Mouse (Mus musculus) myocyte (in vitro differentiated cells): Measurements from ENCODE around the gene Iars. TPM values are rescaled to one million over a fixed set of nuclear protein-coding genes. Genes with fewer than 3 reads are reported as not detected.
A peak's percentile ranks its signal among the peaks of the same experiment; 100 is the strongest.

Experiments used
- H3K27me3 ChIP-seq: one replicate; pipeline ENCODE4 v1.6.1; 2011; ENCODE audit not compliant: control insufficient read depth, insufficient read depth, insufficient read length
- H3K36me3 ChIP-seq: one replicate; pipeline ENCODE4 v1.6.1; 2011; ENCODE audit not compliant: control insufficient read depth, insufficient read depth
- H3K4me2 ChIP-seq: one replicate; pipeline ENCODE4 v1.6.1; 2011; ENCODE audit warnings: low read depth, control low read depth
- H3K4me3 ChIP-seq: one replicate; pipeline ENCODE4 v1.5.1; 2011; ENCODE audit warnings: mild to moderate bottlenecking, control low read depth, moderate library complexity
- H3K79me2 ChIP-seq: one replicate; pipeline ENCODE4 v1.6.1; 2011; ENCODE audit not compliant: control insufficient read depth, insufficient read depth
- H3ac ChIP-seq: one replicate; pipeline ENCODE4 v1.6.1; 2011; ENCODE audit not compliant: control insufficient read depth, insufficient read length
- CEBPB ChIP-seq: IDR thresholded peaks from 2 replicates; pipeline ENCODE4 v1.6.1; 2011; ENCODE audit warnings: mild to moderate bottlenecking, moderate library complexity; ENCODE audit not compliant: poor library complexity, insufficient read depth, severe bottlenecking
- E2F4 ChIP-seq: IDR thresholded peaks from one replicate; pipeline ENCODE4 v1.6.1; 2011; ENCODE audit warnings: mild to moderate bottlenecking, control low read depth, moderate library complexity; ENCODE audit not compliant: insufficient read depth
- MAX ChIP-seq: IDR thresholded peaks from one replicate; pipeline ENCODE4 v1.6.1; 2011; ENCODE audit warnings: low read depth, mild to moderate bottlenecking, control low read depth
- MYOD1 ChIP-seq, 3 experiments: IDR thresholded peaks; one replicate each; pipeline ENCODE4 v1.6.1; 2011; ENCODE audit warnings: control low read depth in 2 of 3, low read depth in 2 of 3, mild to moderate bottlenecking in 2 of 3, moderate library complexity in 1 of 3; ENCODE audit not compliant: insufficient read length in 2 of 3, control insufficient read depth in 1 of 3
- MYOG ChIP-seq, 3 experiments: IDR thresholded peaks; one replicate each; pipeline ENCODE4 v1.6.1; 2011; ENCODE audit warnings: control low read depth in 2 of 3, low read depth in 2 of 3, mild to moderate bottlenecking in 2 of 3; ENCODE audit not compliant: insufficient read length in 2 of 3, control insufficient read depth in 1 of 3, insufficient read depth in 1 of 3
- POLR2A ChIP-seq: IDR thresholded peaks from one replicate; pipeline ENCODE4 v1.6.1; 2011; ENCODE audit warnings: low read depth, mild to moderate bottlenecking, control low read depth, moderate library complexity; ENCODE audit not compliant: insufficient read length
- POLR2AphosphoS2 ChIP-seq: IDR thresholded peaks from one replicate; pipeline ENCODE4 v1.6.1; 2011; ENCODE audit warnings: low read depth, control low read depth; ENCODE audit not compliant: insufficient read length
- REST ChIP-seq: IDR thresholded peaks from one replicate; pipeline ENCODE4 v1.6.1; 2011; ENCODE audit warnings: mild to moderate bottlenecking, control low read depth, moderate library complexity; ENCODE audit not compliant: insufficient read depth, insufficient read length
- SRF ChIP-seq: IDR thresholded peaks from one replicate; pipeline ENCODE4 v1.6.1; 2011; ENCODE audit warnings: low read depth; ENCODE audit not compliant: control insufficient read depth, insufficient read length
- TCF12 ChIP-seq: IDR thresholded peaks from one replicate; pipeline ENCODE4 v1.6.1; 2011; ENCODE audit warnings: mild to moderate bottlenecking, control low read depth; ENCODE audit not compliant: poor library complexity, insufficient read depth, severe bottlenecking
- TCF3 ChIP-seq: IDR thresholded peaks from one replicate; pipeline ENCODE4 v1.6.1; 2011; ENCODE audit warnings: low read depth, control low read depth; ENCODE audit not compliant: insufficient read length
- USF1 ChIP-seq: IDR thresholded peaks from one replicate; pipeline ENCODE4 v1.6.1; 2011; ENCODE audit warnings: low read depth, mild to moderate bottlenecking, control low read depth, moderate library complexity
- polyA plus RNA-seq: library from polyadenylated mRNA; unstranded; fragments of >200 nt; fragmentation: generic; extraction: Trizol; gene quantifications from one replicate; pipeline ENCODE4 v1.2.1, GENCODE M21; 2012; ENCODE audit warnings: missing spikeins

The Iars gene
- polyA plus RNA-seq = 128 TPM

DNA sequence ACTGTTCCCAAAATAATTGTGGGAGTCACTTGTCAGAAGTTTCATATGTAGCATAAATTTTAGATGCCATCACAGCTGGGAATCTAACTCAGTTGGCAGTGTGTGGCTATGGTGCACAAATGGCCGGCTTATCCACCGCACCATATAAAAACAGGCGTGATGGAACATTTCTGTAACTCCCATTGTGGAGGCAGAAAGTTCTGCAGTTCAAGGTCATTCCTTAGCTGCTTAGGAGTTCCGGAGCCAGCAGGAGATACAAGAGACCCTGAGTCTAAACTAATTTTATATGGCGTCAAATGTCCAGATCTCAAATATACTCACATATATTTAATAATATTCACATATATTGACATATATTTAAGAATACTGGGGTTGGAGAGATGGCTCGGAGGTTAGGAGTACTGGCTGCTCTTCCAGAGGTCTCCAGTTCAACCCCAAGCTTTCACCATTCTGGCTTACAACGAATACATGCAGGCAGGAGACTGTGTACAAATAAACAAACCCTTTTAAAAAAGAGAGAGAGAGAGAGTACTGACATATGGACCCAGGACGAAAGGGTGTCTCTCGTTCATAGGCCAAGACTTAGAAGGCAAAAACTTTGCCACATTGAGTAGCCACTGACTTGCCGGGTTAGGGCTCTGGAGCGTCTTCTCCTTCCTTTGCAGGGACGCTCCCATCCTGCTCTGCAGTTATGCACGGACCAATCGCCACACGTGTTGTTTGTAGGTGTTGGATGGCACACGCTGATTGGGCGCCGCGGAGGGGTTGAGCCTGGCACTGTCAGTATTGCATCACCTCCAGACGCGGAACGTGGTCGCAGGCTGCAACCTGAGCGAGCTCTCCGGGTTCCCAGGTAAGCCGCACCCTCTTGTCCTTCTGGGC is at the start of gene Iars:
TSS of gene Iars (plus strand) at position 750 of the 882 bp plus-strand sequence.
- Histone ChIP-seq H3K79me2 (peaks cover 47% of the 10 kb centered on the region), H3K4me2 (peak within 1 kb of the TSS; percentile 88), H3K27me3 (no peaks in the 10 kb centered on the region), H3K36me3 (peaks cover 16% of the 10 kb centered on the region), H3K4me3 (peak within 1 kb of the TSS; percentile 100), H3ac (peak within 1 kb of the TSS; percentile 44)
- TF ChIP-seq USF1 = no peak
- peak; percentile 98 for TF ChIP-seq MAX
- peak; percentile 78 for TF ChIP-seq SRF
- peak in 1 of 3 experiments; percentile 23 for TF ChIP-seq MYOG (IDR thresholded peaks at IDR 0.05; ENCODE audit: control insufficient read depth in 1 of 3, insufficient read depth in 1 of 3, insufficient read length in 2 of 3, low read depth in 2 of 3)
- peak; percentile 96 for TF ChIP-seq CEBPB
- peak; percentile 96 for TF ChIP-seq POLR2AphosphoS2
- TF ChIP-seq REST = no peak
- no peak for TF ChIP-seq TCF12
- peak; percentile 94 for TF ChIP-seq POLR2A

DNA sequence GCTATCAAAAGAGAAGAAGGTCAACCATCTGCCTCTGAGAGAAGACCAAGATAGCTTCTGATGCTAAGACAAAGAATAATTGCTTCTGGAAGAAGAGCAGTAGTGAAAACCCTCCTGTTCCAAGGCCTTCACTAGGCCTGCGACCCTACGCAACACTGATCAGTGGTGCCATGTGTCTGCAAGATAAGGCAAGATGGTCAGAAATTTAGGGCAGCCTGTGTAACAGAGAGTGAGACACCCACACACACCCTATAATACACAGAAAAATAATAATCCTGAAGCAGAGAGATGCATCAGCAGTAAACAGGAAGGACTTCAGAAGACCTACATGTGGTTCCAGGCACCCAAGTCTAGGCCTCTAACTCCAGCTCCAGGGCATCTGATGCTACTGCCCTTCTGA is 41.9 kb upstream of the Iars start:
- Histone ChIP-seq H3K4me2 (no peak overlapping the region), H3K79me2 (peaks cover 5% of the 10 kb centered on the region), H3K27me3 (no peaks in the 10 kb centered on the region), H3ac (no peak overlapping the region), H3K4me3 (no peak overlapping the region), H3K36me3 (no peaks in the 10 kb centered on the region)
- TF ChIP-seq TCF3 (no peak), TCF12 (no peak), POLR2A (no peak), SRF (no peak), MYOG (IDR thresholded peaks at IDR 0.05; ENCODE audit: control insufficient read depth in 1 of 3, insufficient read depth in 1 of 3, insufficient read length in 2 of 3, low read depth in 2 of 3) (no peak), POLR2AphosphoS2 (no peak), REST (no peak), MAX (no peak), USF1 (no peak), CEBPB (no peak), E2F4 (no peak), MYOD1 (IDR thresholded peaks at IDR 0.05; ENCODE audit: control insufficient read depth in 1 of 3, insufficient read length in 2 of 3, low read depth in 2 of 3) (no peak)

DNA sequence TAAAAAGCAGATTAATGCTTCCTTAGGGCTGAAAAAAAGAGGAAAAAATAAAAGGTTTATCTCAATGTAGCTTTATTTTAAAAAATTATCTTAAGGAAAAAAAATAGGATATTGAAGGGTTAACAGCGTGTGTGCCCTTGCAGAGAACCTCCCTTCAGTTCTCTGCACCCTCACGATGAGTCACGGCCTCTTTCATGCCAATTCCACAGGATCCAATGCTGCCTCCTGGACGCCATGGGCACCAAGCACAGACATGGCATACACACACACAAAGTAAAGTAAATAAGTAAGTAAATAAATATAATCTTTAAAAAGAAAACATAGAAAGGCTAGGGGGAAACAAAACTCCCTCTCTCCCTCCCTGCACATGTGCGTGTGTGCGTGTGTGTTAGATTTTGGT is 39.2 kb upstream of the Iars start:
- Histone ChIP-seq H3K27me3 (no peaks in the 10 kb centered on the region), H3K79me2 (peaks cover 5% of the 10 kb centered on the region), H3K36me3 (no peaks in the 10 kb centered on the region), H3ac (no peak overlapping the region), H3K4me3 (no peak overlapping the region), H3K4me2 (no peak overlapping the region)
- TF ChIP-seq POLR2A = no peak
- TF ChIP-seq SRF = no peak
- TF ChIP-seq TCF3 = no peak

DNA sequence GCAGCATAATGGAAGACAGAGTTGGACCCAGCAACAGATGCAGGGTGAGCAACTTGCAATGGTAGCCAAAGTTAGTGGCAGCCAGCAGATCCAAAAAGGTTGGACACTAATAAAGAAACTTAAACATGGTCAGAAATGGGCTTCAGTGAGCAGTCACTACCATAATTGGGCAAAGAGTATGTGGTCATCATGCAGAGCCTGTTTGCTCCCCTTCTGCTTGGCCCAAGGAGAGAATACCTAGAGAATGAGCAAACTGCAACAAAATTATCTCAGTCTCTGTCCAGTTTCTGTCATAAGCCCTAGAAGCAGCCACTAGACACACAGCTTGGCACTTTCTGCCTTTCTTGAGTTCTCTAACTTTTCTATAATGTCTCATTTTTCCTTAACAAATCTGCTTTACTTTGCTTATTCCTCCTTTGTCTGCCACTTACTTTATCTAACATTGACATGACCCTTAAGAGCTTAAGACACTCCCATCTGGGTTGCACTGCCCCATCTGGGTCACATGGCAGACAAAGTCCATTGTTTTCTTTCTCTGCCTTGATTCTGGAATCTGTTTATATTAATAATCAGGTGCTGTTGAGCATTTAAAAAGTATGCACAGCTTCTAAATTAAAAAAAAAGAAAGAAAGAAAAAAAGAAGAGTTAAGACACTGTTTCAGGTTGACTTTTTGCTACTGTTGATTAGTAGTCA is 38.1 kb upstream of the Iars start:
- no peak overlapping the region for H3K4me2 ChIP-seq
- TF ChIP-seq USF1 (peak; percentile 72), SRF (peak; percentile 72), POLR2A (no peak), TCF3 (no peak)
- H3K36me3 ChIP-seq = no peaks in the 10 kb centered on the region
- no peak overlapping the region for H3ac ChIP-seq
- no peak overlapping the region for H3K4me3 ChIP-seq
- no peaks in the 10 kb centered on the region for H3K27me3 ChIP-seq
- H3K79me2 ChIP-seq = peaks cover 5% of the 10 kb centered on the region
